Mouse (Mus musculus) forebrain, embryonic 14.5 days (tissue): ENCODE data around the gene Bsg. TPM values are rescaled to one million over a fixed set of nuclear protein-coding genes. Genes with fewer than 3 reads are reported as not detected.

Experiments used
- ATAC-seq: fragments of 200-750 bp; cut with Nextera tagmentation; 2 replicates; pipeline ENCODE4 v1.8.0; 2017; ENCODE audit warnings: mild to moderate bottlenecking, moderate library complexity
- DNase-seq: peaks from one replicate; pipeline ENCODE4 v3.0.0-alpha.2; 2015; ENCODE audit warnings: low spot score
- H3K27ac ChIP-seq: fragments of 300-500 bp; sonication (generic); 2 replicates; pipeline ENCODE4 v1.5.1; 2014; ENCODE audit warnings: low read depth, mild to moderate bottlenecking, control low read depth, low read length, moderate library complexity
- H3K27me3 ChIP-seq: fragments of 300-500 bp; sonication (generic); replicated peaks from 2 replicates; pipeline ENCODE4 v1.6.1; 2014; ENCODE audit warnings: low read length, control low read depth, mixed read lengths; ENCODE audit not compliant: control insufficient read depth, insufficient read depth
- H3K36me3 ChIP-seq: fragments of 300-500 bp; sonication (generic); 2 replicates; pipeline ENCODE4 v1.6.1; 2014; ENCODE audit warnings: low read length, control low read depth; ENCODE audit not compliant: control insufficient read depth, insufficient read depth
- H3K4me1 ChIP-seq: fragments of 300-500 bp; sonication (generic); 2 replicates; pipeline ENCODE4 v1.6.1; 2014; ENCODE audit warnings: antibody characterized with exemption, low read length, control low read depth; ENCODE audit not compliant: control insufficient read depth, insufficient read depth
- H3K4me2 ChIP-seq: fragments of 300-500 bp; sonication (generic); 2 replicates; pipeline ENCODE4 v1.6.1; 2014; ENCODE audit warnings: mild to moderate bottlenecking, control low read depth, low read length
- H3K4me3 ChIP-seq: fragments of 300-500 bp; sonication (generic); 2 replicates; pipeline ENCODE4 v1.5.1; 2014; ENCODE audit warnings: low read depth, low read length, control low read depth
- H3K9ac ChIP-seq: fragments of 300-500 bp; sonication (generic); 2 replicates; pipeline ENCODE4 v1.6.1; 2014; ENCODE audit warnings: mild to moderate bottlenecking, low read length, control low read depth, moderate library complexity
- H3K9me3 ChIP-seq: fragments of 300-500 bp; sonication (generic); replicated peaks from 2 replicates; pipeline ENCODE4 v1.6.1; 2016; ENCODE audit warnings: low read length, control low read depth, mixed read lengths; ENCODE audit not compliant: control insufficient read depth
- WGBS: fragments of 180-500 bp; shearing (Covaris S2); extraction: QIAGEN DNeasy Blood & Tissue Kit; methylation state at CpG from one replicate; pipeline ENCODE4 v1.1.7; 2014; 5-methylcytosine and 5-hydroxymethylcytosine counted together
- polyA plus RNA-seq: library from polyadenylated mRNA; unstranded; fragments of >200 nt; fragmentation: Nextera tagmentation; extraction: Ambion mirVana; gene quantifications from 2 replicates; pipeline ENCODE4 v1.2.1, GENCODE M21; 2014

Bsg gene
- polyA plus RNA-seq, 1 experiment from 2014 or later, result 725 TPM

DNA sequence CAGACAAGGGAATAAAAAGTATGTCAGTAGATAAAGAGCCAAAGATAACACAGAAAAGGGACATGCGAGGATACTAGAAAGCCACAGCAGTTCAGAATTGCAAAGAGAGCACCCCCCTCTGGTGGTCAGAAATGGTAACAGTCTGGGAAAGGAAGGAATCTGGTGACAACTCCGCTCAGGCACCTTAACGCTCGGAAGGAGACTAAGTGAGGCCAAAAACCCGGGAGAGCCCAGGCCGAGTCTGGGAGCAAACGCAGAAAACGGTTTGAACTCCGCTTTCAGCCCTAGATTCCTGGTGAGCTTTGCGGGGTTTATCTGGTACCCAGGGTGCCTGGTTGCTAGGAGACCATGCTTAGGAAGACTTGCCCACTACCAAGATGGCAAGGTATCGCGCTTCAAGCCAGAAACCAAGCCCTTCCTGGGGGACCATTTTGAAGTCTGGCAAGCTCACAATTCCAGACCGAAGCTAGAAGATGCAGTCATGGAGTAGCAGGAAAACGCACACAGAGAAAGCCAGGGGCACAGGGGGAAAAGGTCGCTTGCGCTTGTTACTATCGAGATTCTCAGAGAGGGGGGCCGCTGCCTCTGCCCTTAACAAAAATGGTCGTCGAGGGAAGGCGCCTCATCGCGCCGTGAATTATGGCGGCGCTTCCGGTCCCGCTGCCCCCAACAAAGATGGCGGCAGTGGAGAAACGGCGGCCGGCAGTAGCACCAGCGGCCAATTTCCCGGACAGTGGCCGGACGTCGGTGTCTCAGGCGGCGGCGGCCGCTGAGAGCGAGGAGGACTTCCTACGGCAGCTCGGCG is 35.3 kb upstream of the Bsg start, which contains the start of gene Tpgs1:
Gene Tpgs1, plus strand, starts transcription at position 599 of the 805 bp plus-strand sequence.
- WGBS, result under 1% methylated on average over 45 of the region's 45 CpGs
- Histone ChIP-seq H3K4me1 (peaks cover 12% of the 10 kb centered on the region), H3K27ac (peak within 1 kb of the TSS; percentile 95), H3K4me3 (peak within 1 kb of the TSS; percentile 93), H3K4me2 (peak within 1 kb of the TSS; percentile 97), H3K9ac (peak within 1 kb of the TSS; percentile 93), H3K36me3 (0 out of 2 replicates have a peak, but pooled peaks cover 2% of the 10 kb centered on the region), H3K27me3 (no peaks in the 10 kb centered on the region), H3K9me3 (no peaks in the 10 kb centered on the region)
- DNase-seq, result peak; percentile 96
- ATAC-seq, result peak; percentile 90

GRCm38 (mm10) chr10:79669576-79670057 is 34.7 kb upstream of the Bsg start:
- H3K27me3 ChIP-seq, result no peaks in the 10 kb centered on the region
- peak overlapping the region; percentile 95 for H3K27ac ChIP-seq
- peak overlapping the region; percentile 93 for H3K9ac ChIP-seq
- DNase-seq (peak; percentile 90), ATAC-seq (peak; percentile 67)
- peak overlapping the region; percentile 93 for H3K4me3 ChIP-seq
- H3K36me3 ChIP-seq, result 0 out of 2 replicates have a peak, but pooled peaks cover 2% of the 10 kb centered on the region
- under 1% methylated on average over 46 of the region's 47 CpGs for WGBS
- no peaks in the 10 kb centered on the region for H3K9me3 ChIP-seq
- peaks cover 12% of the 10 kb centered on the region for H3K4me1 ChIP-seq
- H3K4me2 ChIP-seq, result peak overlapping the region; percentile 97

DNA sequence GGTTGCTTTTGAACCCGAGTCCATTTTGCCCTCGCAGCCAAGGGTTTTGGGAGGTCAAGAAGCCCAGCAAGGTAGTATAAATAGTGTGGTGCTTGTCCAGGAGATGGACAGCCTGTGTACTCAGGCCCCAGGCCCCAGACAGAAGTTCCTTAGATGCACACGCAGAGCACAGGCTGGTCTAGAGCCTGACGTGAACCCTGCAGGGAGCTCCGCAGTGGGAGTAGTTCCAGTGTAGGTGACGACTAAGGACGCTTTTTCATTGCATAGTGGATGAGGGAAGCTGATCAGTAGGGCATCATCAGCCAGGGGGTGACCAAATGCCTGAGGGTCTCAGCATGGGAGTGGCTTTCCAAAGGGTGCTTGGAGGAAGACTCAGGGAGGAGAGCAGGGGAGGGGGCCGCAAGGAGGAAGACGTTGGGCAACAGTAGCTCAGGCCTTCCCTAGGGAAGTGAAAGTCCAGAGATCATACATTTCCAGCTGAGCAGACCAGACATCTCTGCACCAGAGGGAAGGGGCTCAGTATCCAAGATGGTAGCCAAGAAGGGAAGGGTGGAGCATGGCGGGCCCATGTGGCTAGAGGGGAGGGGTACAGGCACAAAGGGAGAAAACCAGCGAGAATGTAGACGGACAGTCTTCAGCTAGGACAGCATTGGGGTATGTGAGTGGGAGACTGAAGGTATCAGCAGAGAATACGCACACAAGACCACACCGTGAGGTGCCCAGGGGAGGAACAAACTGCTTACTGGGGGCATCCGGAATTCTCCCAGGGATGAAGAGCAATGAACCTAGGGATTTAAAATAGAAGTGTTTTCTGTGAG is 34.0 kb upstream of the Bsg start:
- H3K36me3 ChIP-seq, result peaks cover 2% of the 10 kb centered on the region; the same call in 1 of the 2 replicates
- peak overlapping the region; percentile 93 for H3K4me3 ChIP-seq
- ATAC-seq, result peak; percentile 2; the same call in 1 of the 2 replicates
- H3K27me3 ChIP-seq, result no peaks in the 10 kb centered on the region
- peak overlapping the region; percentile 29; the same call in 1 of the 2 replicates for H3K27ac ChIP-seq
- H3K4me1 ChIP-seq, result peaks cover 12% of the 10 kb centered on the region
- 32% methylated on average over 15 of the region's 15 CpGs for WGBS
- H3K4me2 ChIP-seq, result peak overlapping the region; percentile 97
- H3K9me3 ChIP-seq, result no peaks in the 10 kb centered on the region
- DNase-seq, result no peak
- peak overlapping the region; percentile 93 for H3K9ac ChIP-seq

GRCm38 (mm10) chr10:79671396-79672087 is 32.7 kb upstream of the Bsg start:
- H3K4me3 ChIP-seq, result no peak overlapping the region
- WGBS, result 82% methylated on average over 6 of the region's 6 CpGs
- no peak for DNase-seq

DNA sequence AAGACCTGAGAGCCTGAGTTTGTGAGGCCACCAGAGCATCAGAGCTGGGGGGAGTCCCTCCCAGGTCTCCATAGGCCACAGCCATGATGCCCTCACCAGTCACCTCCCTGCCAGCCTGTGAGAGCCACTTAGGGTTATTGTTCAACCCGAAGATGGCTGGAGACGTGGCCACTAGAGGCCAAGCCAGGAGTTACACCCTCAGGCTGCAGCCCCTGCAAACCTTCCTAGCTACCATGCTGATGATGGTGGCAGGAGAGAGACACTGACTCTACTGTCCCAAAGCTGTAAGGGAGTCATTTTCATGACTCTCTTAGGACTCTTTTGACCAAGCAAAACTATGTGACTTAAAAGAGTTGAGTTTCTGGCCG is 32.2 kb upstream of the Bsg start:
- Histone ChIP-seq H3K4me2 (no peak overlapping the region), H3K9ac (no peak overlapping the region), H3K36me3 (peaks cover 11% of the 10 kb centered on the region; the same call in 1 of the 2 replicates), H3K9me3 (no peaks in the 10 kb centered on the region), H3K4me1 (peaks cover 12% of the 10 kb centered on the region), H3K27me3 (no peaks in the 10 kb centered on the region), H3K27ac (no peak overlapping the region), H3K4me3 (no peak overlapping the region)
- ATAC-seq, result no peak
- DNase-seq, result no peak
- WGBS, result 68% methylated on average over 3 of the region's 3 CpGs

More at GRCm38 (mm10) chr10:79671396-79672087, 32.7 kb upstream of the Bsg start:
- Histone ChIP-seq H3K27ac (no peak overlapping the region), H3K36me3 (peaks cover 11% of the 10 kb centered on the region; the same call in 1 of the 2 replicates), H3K27me3 (no peaks in the 10 kb centered on the region), H3K4me2 (no peak overlapping the region), H3K4me1 (peaks cover 12% of the 10 kb centered on the region), H3K9me3 (no peaks in the 10 kb centered on the region), H3K9ac (no peak overlapping the region)
- ATAC-seq, result no peak

GRCm38 (mm10) chr10:79673054-79673453 is 31.2 kb upstream of the Bsg start:
- Histone ChIP-seq H3K4me2 (no peak overlapping the region), H3K4me1 (peaks cover 12% of the 10 kb centered on the region), H3K36me3 (peaks cover 11% of the 10 kb centered on the region; the same call in 1 of the 2 replicates), H3K9ac (no peak overlapping the region), H3K4me3 (no peak overlapping the region), H3K9me3 (no peaks in the 10 kb centered on the region), H3K27ac (no peak overlapping the region), H3K27me3 (no peaks in the 10 kb centered on the region)
- ATAC-seq (no peak), DNase-seq (no peak)
- WGBS, result 89% methylated on average over 3 of the region's 3 CpGs

DNA sequence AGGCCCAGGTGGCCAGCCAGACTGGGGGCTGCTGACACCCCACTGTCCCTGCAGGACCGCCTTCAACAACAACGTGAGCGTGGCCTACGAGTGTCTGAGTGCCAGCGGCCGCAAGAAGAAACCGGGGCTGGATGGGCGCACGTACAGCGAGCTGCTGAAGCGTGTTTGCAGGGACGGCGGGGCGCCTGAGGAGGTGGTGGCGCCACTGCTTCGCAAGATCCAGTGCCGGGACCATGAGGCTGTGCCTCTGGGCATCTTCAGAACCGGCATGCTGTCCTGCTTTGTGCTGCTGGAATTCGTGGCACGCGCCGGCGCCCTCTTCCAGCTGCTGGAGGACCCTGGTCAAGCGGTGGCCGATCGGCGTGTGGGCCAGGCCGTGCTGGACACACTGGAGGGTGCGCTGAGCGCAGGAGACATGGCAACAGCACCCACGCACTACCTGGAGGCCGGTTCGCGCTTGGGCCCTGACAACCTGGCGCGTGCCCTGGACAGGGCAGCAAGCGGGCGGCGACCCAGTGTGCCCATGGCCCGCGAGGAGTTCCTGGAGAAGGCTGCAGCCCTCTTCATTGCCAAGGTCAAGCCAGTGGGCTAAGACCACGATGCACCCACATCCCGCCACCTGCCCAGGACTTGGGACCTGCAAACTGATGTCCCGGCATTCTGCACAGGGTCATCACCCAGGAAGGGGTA is 28.8 kb upstream of the Bsg start:
- Histone ChIP-seq H3K4me2 (no peak overlapping the region), H3K27me3 (no peaks in the 10 kb centered on the region), H3K36me3 (peaks cover 11% of the 10 kb centered on the region; the same call in 1 of the 2 replicates), H3K4me1 (peaks cover 4% of the 10 kb centered on the region), H3K9me3 (no peaks in the 10 kb centered on the region), H3K4me3 (no peak overlapping the region), H3K9ac (no peak overlapping the region), H3K27ac (no peak overlapping the region)
- no peak for DNase-seq
- no peak for ATAC-seq
- 59% methylated on average over 44 of the region's 44 CpGs for WGBS
